Mouse (Mus musculus): ENCODE results near the gene Slc25a10.

Gene Slc25a10

DNA sequence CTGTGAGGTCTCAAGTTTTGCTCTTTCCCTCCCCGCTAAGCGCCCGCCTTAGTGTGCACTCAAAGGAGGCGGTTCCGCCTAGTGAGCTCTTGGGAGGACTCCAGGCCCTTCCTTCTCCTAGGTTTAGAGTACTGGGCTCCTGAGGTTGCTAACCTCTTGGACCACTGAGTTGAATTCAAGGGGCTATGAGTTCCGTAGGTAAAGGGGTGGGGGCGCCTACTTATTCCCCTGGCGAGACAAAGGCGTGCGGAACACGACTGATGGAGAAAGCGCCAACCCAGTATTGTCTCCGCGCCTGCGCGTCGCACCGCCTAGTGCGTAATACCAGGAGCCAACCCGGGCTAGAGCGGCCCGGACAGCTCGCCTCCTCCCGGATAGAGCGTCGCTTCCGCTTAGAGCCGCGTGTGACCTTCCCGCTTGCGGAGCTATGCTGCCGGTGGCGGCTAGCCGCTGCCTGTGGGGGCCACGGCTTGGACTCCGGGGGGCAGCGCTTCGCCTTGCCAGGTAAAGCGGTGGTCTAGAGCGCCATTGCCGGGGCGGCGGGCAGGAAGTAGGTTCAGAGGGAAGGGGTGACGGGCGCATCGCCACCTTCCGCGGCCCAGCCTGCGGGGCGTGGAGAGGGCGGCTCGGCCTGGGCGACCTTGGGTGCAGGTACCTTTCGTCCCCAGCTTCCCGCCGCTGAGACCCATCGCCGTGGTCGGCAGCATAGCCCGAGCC, 7.2 kb upstream of the Slc25a10 start, which contains the start of gene Mrpl12:
TSS of gene Mrpl12 (plus strand) at position 349 of the 717 bp plus-strand sequence.
- peak; percentile 74 to 80 for DNase-seq (ENCODE audit: low read depth in 2 of 2, low spot score in 2 of 2)

DNA sequence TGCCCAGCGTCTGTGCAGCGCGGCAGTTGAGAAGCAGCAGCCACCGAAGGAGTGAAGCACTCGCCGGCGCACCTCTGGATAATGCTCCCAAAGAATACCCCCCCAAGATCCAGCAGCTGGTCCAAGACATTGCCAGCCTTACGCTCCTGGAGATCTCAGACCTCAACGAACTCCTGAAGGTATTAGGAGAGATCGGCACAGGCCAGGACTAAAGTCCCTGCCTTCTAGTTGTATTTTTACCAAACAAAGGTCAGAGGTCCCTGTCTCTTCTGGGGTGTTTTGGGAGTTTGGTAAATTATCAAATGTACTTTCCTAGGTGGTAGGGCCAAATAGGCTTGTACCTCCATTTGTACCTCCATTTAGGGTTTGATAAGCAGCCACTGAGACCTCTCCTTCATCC, 6.4 kb upstream of the Slc25a10 start:
- DNase-seq (ENCODE audit: low read depth in 2 of 2, low spot score in 2 of 2): no peak

DNA sequence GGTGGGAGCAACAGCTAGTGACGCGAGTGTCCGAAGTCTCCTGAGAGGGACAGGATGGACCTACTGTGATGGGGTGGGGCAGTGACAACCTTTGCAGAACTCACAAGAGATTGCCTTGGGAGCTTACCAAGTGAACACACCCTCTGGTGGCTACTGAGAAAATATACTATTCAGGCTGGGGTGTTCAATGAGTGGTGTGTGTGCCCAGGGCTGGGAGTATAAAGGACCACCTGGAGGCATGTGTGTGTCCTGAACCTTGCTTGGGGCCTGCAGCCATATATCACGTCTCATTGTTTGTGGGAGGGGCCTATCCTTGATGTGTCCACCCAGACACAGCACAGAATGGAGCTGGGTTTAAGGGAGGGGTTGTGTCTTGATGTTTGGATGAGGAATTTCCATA, 3.1 kb upstream of the Slc25a10 start:
- DNase-seq (ENCODE audit: low read depth in 2 of 2, low spot score in 2 of 2): no peak

DNA sequence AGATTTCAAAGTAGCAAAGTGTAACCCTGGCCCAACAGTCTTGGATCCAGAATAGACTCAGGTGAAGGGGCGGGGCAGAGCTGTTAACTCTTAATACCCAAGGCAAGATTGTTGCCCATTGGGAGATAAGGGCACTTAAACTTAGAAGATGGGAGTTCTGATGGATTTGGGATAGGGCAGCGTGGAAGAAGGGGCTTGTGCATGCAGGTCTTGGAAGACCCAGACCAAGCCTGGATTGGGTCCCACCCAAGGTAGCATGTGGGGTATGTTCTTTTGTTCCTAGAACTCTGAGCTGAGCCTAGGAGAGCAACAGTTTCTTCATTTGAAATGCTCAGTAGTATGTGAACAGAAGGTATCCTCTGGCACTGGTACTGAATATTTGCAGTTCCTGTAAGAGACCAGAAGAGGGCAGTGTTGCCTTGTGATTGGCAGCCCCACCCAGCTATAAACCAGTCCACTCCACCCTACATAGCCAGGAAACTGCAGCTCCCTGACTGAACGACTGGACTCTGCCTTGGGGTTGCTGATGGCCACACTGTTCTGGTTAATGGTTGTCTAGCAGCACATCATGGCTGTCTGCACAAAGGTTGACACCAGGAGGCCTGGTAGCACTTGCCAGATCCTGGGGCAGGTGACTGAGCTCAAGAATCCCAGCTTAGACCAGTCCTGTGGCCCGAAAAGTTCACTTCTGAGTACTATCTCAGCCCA, 2.4 kb upstream of the Slc25a10 start:
- peak; percentile 59 to 69 for DNase-seq (ENCODE audit: low read depth in 2 of 2, low spot score in 2 of 2)

DNA sequence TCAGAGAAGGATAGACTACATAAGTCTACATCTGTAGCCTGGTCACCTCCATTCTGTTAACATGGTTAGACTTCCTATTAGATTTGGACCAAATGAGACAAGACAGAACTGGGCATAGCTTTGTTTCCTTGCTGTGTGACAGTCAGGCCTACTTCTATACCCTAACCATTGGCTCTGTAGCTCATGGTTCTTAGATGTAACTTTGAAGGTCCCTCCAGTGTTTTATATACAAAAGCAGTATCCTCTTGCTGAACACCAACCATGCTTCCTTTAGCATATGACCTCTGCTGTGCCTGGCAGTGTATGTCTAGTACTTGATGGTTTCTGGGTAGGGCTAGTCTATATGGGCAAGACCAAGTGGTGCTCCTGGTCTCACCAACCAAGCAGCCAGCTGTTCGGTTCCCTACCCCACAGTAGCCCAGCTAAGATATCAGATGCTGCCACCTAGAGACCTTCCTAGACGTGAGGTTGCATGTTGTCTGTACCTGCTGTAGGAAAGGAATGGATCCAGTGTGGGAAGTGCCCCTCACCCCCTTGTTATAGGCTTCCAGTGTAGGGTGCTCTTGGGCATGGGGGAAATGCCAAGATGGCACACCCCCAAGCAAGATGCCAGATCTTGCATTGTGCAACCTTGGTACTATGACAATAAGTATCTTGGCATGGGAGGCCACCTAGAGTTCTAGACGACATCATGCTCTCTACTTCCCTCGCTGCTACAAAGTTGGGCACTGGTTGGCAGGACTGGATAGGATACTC, 1.2 kb upstream of the Slc25a10 start:
- DNase-seq (ENCODE audit: low read depth in 2 of 2, low spot score in 2 of 2): no peak

DNA sequence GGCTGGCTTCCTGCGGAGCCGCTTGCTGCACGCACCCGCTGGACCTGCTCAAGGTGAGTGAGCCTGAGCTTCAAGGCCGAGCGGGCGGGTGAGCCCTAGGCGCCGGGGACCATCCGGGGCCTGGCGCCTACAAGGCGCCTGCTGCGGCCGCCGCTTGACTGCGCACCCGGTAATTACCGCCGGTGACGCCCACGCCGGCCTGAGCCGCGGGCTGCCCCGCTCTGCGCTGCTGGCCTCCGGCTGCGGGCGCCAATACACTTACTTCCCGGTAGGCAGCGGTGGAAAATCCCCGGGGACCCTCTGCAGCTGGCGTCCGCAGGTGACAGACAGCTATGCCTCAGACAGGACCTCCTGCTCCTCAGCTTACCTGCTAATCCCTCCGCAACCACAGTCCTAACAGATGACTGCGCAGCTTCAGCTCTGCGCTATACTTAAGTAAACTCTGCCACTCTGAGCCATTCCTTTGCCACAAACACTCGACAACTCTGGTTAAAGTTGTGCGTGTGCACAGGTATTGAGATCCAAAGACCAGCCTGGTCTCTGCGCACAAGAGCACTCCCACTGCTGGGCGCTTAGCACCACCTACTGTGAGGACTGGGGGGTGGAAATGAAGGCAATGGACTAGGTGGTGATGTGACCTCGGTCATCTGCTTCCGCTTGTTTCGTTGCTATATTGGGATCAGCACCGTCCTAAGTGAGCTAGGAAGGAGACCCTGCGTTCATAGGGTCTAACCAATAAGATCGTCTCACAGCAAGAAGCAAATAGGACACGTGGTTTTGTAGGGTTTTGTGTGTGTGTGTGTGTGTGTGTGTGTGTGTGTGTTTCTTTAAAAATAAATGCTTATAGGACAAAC, 611 bp downstream of the Slc25a10 start:
- DNase-seq (ENCODE audit: low read depth in 2 of 2, low spot score in 2 of 2): peak in 1 of 2 experiments; percentile 33

DNA sequence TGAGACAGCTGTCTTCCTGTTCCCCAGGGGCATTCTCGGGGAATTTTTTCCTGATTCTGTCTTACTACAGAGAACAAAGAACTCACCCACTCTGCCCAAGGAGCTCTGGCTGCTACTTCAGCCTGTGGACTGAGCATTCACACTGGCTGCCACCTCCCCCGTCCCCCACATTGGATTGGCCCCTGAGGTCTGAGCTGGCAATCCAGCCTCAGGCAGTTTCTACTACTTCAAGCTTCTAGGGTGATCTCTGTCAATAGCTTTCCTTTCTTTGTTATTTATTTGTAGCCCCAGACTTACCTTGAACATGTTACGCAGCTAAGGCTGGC, 1.2 kb downstream of the Slc25a10 start:
- DNase-seq (ENCODE audit: low read depth in 2 of 2, low spot score in 2 of 2): no peak

DNA sequence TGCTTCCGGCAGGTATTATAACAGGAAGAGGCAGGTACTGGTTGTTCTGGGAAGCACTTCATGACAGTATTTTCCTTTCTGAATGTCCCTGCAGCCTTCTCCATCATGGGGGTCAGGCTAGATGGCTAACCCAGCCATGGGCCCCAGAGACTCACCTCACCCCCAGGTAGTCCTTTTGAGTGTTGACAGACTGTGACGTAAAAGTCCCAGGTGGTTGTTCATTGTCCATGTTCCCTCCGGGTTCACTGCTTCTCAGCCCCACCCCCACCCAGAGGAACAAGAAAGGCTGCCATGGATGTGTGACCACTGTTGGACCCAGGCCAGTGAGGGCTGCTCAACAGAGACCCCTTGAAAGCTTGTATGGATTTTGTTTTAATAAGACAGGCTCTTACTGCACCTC, 1.7 kb downstream of the Slc25a10 start:
- DNase-seq (ENCODE audit: low read depth in 2 of 2, low spot score in 2 of 2): no peak

DNA sequence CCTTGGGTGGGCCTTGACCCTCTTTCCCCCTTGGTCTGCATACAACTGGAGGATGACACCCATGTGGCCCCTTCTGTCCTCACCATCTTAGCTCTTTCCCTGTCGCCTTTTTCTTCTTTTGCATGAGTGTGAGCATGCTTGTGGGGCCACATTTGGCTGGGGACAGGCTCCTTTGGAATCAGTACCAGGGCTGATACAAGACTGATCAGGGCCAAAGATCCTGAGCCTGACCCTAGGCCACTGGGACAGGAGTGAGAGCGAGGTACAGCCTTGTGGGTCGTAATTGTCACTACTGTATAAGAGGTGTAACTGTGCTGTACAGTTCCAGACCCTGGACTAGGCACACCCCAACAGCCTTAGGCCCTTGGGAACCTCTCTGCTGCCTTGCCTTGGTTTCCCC, 2.3 kb downstream of the Slc25a10 start:
- DNase-seq (ENCODE audit: low read depth in 2 of 2, low spot score in 2 of 2): no peak

DNA sequence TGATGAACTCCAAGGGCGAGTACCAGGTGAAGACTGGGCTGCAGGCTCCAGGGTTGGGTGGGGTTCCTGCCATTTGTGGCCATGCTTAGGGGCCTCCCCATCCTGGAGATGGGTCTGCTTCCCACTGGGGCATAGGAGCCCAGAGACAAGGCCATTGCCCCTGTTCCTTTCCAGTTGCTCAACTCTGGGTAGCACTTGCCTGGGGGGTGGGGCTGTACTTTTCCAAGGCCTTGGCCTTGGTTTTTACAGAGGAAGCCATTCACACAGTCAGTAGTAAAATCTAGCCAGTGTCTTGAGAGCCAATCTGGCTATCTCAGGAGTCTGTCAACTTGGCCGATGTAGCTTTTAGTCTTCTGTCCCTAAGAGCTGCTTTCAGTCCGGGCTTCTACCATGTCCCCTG, 5.8 kb downstream of the Slc25a10 start:
- no peak for DNase-seq (ENCODE audit: low read depth in 2 of 2, low spot score in 2 of 2)

DNA sequence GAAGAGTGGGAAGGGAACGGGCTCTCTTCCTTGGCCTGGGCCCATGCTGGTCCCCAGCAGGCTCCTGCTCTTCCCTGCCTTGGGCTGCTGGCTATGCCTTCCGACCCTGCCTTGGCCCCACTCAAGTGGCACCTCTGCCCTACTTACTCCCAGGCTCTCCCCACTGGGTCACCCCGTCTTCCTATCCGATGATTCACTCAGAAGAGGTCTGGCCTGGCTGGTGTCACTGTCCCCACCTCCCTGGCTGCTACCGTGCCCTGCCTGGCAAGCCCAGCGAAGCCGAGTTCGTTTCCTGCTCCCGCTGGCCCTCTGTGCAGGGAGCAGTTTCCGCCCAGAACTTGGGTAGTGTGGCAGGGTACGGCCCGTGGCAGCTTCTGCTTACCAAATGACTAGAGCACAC, 6.6 kb downstream of the Slc25a10 start:
- DNase-seq (ENCODE audit: low read depth in 2 of 2, low spot score in 2 of 2): no peak

DNA sequence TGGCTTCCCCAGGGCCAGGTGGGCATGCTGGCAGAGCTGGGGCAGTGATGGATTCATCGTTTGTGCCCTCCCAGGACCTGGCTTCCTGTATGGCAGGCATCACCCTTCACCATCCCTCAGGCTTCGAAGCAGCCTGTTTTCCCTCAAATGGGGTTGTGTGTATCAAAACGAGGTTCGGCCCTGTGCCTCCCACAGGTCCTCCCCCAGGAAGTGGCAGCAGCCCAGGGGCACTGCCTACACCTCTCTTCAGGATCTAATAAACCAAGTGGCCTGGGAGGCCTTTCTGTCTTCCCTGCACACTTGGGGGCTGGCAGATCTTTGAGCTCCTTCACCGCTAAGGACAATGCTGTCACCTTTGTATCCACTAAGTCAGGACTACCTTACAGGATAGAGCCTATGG, 7.3 kb downstream of the Slc25a10 start:
- no peak for DNase-seq (ENCODE audit: low read depth in 2 of 2, low spot score in 2 of 2)

DNA sequence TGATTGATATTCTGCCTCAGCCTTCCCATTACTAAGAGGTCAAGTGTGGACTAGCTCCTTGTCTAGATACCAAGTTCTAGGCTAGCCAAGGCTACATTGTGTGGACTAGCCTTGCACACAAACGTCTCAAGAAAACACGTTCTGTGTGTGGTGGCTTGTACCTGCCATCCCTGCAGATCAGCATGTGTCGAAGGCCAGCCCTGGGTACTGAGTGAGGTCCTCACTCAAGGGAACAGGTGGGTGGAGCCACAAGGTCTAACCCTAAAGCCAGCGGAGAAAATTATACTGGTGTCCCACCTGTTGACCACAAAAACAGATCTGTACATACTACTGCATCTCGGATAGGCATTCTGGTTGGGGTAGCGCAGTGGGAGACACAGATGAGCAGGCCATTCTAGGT, 8.3 kb downstream of the Slc25a10 start:
- DNase-seq (ENCODE audit: low read depth in 2 of 2, low spot score in 2 of 2): no peak

DNA sequence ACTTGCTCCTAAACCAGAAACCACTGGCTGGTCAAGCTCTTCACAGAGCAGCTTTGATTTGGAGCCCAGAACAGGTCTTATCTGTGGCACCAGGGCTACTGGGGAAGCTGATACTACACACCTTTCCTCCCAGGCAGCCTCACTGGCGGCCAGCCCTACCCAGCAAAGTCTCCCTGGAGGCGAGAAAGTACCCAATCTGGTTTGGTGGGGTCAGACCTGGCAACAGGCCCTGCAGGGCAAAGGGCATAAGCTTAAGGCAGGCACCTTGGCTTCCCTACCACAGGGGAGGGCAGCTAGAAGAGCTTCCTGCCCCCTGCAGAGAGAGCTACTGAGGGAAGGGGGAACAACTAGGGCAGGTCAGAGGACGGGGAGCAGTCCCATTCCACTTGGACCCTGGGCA, 8.7 kb downstream of the Slc25a10 start:
- DNase-seq (ENCODE audit: low read depth in 2 of 2, low spot score in 2 of 2): no peak

DNA sequence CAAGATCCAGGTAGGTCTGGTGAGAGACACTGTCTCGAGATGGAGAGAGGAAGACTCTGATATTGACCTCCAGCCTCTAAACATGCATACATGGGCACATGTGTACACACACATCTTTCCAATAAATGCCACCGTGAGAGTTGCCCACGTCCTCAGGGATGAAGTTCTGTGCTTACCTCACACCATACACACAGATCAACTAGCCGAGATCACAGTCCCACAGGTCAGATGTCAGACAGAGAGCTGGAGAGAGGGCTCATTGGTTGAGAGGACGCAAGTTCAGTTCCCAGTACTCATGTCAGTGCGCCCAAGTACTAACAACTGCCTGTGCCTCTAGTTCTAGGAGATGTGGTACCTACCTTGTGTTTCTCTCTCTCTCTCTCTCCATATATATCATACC, 9.4 kb downstream of the Slc25a10 start:
- DNase-seq (ENCODE audit: low read depth in 2 of 2, low spot score in 2 of 2): no peak

DNA sequence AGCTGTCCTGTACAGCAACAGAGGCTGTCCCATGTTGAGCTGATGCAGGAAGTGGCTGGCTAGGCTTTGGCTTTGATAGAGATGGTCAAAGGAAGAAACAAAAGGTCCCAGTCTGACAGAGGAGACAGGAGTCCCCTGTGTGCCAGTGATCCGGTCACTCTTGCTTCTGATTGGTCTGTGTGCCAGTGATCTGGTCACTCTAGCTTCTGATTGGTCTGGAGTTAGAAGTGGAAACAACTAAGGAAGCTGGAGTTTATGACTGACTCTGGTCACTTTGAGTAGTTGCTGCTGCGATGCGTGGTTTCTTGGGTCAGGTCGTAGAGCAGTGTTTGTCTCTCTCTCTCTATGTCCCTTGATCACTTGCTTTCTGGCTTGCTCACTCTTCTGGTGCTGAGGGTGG, 10.1 kb downstream of the Slc25a10 start:
- DNase-seq (ENCODE audit: low read depth in 2 of 2, low spot score in 2 of 2): no peak

DNA sequence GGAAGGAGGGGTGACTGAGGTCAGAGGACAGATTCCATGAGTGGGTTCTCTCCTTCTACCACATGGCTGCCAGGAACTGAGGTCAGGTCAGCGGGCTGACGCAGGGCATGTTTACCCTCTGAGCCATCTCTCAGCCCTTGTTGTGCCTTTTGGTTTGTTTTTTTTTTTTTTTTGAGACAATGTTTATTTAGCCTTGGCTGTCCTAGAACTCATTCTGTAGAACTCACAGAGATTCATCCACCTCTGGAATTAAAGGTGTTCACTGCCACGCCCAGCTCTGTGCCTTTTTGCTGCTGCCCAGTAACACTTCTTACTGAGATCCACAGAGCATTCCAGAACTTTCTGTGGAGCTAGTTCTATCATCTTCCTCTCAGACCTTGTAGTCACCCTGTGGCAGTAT, 14.0 kb downstream of the Slc25a10 start:
- no peak for DNase-seq (ENCODE audit: low read depth in 2 of 2, low spot score in 2 of 2)

DNA sequence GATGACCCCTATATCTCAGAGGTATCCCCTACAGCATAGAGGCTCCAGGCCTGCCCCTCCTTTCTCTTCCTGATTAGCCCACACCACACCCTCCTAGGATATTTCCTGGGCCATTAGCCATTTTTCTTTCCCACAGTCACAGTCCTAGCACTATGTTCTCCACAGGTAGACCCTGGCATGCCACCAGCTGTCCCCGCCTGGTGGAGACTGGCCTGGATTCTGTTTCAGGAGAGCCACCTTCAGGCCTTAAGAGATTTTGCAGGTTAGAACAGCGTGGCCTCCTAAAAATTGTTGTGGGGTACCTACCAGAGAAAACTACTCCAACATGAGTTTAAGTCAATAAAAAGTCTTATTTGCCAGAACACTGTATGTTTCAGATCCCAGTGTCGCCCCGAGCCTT, 15.3 kb downstream of the Slc25a10 start:
- DNase-seq (ENCODE audit: low read depth in 2 of 2, low spot score in 2 of 2): no peak

DNA sequence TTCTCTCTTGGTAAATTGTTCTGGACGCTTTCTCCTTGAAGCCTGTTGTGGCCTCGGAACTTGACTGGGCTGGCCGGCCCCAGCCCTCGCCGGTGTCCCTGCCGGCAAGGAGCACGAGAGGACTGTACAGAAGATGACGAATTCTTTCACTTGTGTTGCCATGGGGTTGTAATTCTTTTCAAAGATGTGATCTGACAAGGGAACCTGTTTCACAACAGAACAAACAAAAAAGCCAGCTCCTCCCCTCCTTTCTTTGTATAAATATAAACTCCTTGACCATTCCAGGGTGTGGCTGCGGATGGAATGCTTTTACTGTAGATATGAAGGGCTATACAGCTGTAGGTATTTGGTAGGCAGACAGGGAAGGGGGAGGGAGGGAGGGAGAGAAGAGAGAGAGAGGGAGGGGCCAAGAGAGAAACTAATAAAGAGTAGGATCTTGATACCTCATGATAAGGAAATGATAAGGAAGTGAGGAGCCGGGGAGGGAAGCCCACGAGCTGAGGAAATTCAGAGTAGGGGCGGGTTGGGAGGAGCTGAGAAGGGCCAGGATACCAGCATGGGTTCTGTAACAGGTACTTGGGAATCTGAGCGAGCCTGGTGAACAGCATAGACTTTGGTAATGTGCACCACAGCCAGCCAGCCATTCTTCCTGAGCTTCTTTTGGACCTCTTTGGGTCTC, 16.1 kb downstream of the Slc25a10 start:
- DNase-seq (ENCODE audit: low read depth in 2 of 2, low spot score in 2 of 2): no peak

DNA sequence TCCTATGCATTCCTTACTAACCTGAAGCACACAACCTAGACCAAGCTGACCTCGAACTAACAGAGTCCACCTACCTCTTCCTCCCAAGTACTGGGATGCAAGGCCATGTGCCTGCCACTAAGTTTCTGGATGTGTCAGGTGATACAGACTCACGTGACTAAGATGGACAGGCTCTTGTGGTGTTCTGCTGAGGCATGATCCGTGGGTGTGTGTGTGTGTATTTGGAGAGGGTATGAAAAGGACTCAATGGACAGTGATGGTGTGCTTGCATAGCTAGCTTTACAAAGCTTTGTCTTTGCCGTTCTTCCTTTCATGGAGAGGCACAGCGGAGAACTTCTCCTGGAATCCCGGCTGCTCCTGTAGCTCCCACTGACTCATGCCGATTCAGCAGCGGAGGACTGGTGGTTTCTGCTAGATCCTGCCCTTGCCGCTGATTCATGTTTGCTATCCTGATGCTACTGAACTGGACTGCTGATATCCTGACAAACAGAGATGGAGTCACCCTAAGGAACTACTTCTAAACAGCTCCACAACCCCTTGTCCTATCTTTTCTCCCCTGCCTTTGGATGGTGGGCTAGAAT, 16.7 kb downstream of the Slc25a10 start:
- no peak for DNase-seq (ENCODE audit: low read depth in 2 of 2, low spot score in 2 of 2)
